Mouse (Mus musculus): ENCODE measurements around the gene Il1rapl2.

Gene Il1rapl2

GRCm38 (mm10) chrX:137570321-137571195 is at the start of gene Il1rapl2:
Gene Il1rapl2, plus strand, starts transcription at chrX:137570608.
- no peak for DNase-seq (ENCODE audit: low spot score)

GRCm38 (mm10) chrX:137548348-137548747 is 22.1 kb upstream of the Il1rapl2 start:
- DNase-seq (ENCODE audit: low spot score), result no peak

- DNase-seq (ENCODE audit: low spot score), result no peak
Observed at GRCm38 (mm10) chrX:137569472-137570188, 778 bp upstream of the Il1rapl2 start.

- DNase-seq (ENCODE audit: low spot score), result no peak
Observed at GRCm38 (mm10) chrX:137582656-137583055, 12.2 kb downstream of the Il1rapl2 start.

GRCm38 (mm10) chrX:137620697-137621096 is 50.3 kb downstream of the Il1rapl2 start:
- DNase-seq (ENCODE audit: low spot score), result no peak

- no peak for DNase-seq (ENCODE audit: low spot score)
Observed at GRCm38 (mm10) chrX:137667011-137667410, 96.6 kb downstream of the Il1rapl2 start.

GRCm38 (mm10) chrX:137687974-137688373 is 117.6 kb downstream of the Il1rapl2 start:
- DNase-seq (ENCODE audit: low spot score), result no peak

- DNase-seq (ENCODE audit: low spot score), result no peak
Observed at GRCm38 (mm10) chrX:137700006-137700405, 129.6 kb downstream of the Il1rapl2 start.

GRCm38 (mm10) chrX:137755537-137755936 is 185.1 kb downstream of the Il1rapl2 start:
- DNase-seq (ENCODE audit: low spot score), result no peak

- DNase-seq (ENCODE audit: low spot score), result no peak
Observed at GRCm38 (mm10) chrX:137805484-137806200, 235.2 kb downstream of the Il1rapl2 start.

GRCm38 (mm10) chrX:137806231-137807114 is 236.1 kb downstream of the Il1rapl2 start:
- DNase-seq (ENCODE audit: low spot score), result no peak

GRCm38 (mm10) chrX:137809526-137809925 is 239.1 kb downstream of the Il1rapl2 start:
- DNase-seq (ENCODE audit: low spot score), result no peak

- DNase-seq (ENCODE audit: low spot score), result no peak
Observed at GRCm38 (mm10) chrX:137812151-137812550, 241.7 kb downstream of the Il1rapl2 start.

- DNase-seq (ENCODE audit: low spot score), result no peak
Observed at GRCm38 (mm10) chrX:137848936-137849335, 278.5 kb downstream of the Il1rapl2 start.

GRCm38 (mm10) chrX:137923490-137923889 is 353.1 kb downstream of the Il1rapl2 start:
- DNase-seq (ENCODE audit: low spot score), result no peak

GRCm38 (mm10) chrX:137926835-137927234 is 356.4 kb downstream of the Il1rapl2 start:
- DNase-seq (ENCODE audit: low spot score), result no peak

GRCm38 (mm10) chrX:137947741-137948140 is 377.3 kb downstream of the Il1rapl2 start:
- DNase-seq (ENCODE audit: low spot score), result no peak

GRCm38 (mm10) chrX:137971306-137971705 is 400.9 kb downstream of the Il1rapl2 start:
- DNase-seq (ENCODE audit: low spot score), result no peak

GRCm38 (mm10) chrX:138043113-138043512 is 472.7 kb downstream of the Il1rapl2 start:
- DNase-seq (ENCODE audit: low spot score), result no peak

GRCm38 (mm10) chrX:138103954-138104353 is 533.5 kb downstream of the Il1rapl2 start:
- no peak for DNase-seq (ENCODE audit: low spot score)

GRCm38 (mm10) chrX:138104668-138105067 is 534.3 kb downstream of the Il1rapl2 start:
- DNase-seq (ENCODE audit: low spot score), result no peak

Measured in ovary, postnatal 10 days (tissue).